Mouse (Mus musculus) bone marrow, adult 2 months (tissue): ENCODE data around the gene Acot1. TPM values are rescaled to one million over a fixed set of nuclear protein-coding genes. Genes with fewer than 3 reads are reported as not detected.

Experiments used
- H3K27ac ChIP-seq: fragments of 200-500 bp; 2 replicates; pipeline ENCODE4 v1.5.1; 2012; ENCODE audit warnings: low read depth, mild to moderate bottlenecking, control low read depth, inconsistent platforms, low read length; ENCODE audit not compliant: control insufficient read depth, poor library complexity, insufficient read depth
- H3K4me1 ChIP-seq: fragments of 200-500 bp; 2 replicates; pipeline ENCODE4 v1.6.1; 2011; ENCODE audit warnings: low read length; ENCODE audit not compliant: control insufficient read depth, insufficient read depth
- H3K4me3 ChIP-seq: fragments of 200-500 bp; replicated peaks from 2 replicates; pipeline ENCODE3; 2011; ENCODE audit warnings: mild to moderate bottlenecking, low read depth, low read length, control low read depth; ENCODE audit not compliant: control insufficient read depth
- CTCF ChIP-seq: fragments of 200-500 bp; IDR thresholded peaks from 2 replicates; pipeline ENCODE4 v1.5.1; 2011; ENCODE audit warnings: low read length, control low read depth; ENCODE audit not compliant: control insufficient read depth, insufficient read depth
- POLR2A ChIP-seq: fragments of 200-500 bp; IDR thresholded peaks from 2 replicates; pipeline ENCODE4 v1.6.1; 2011; ENCODE audit warnings: low read depth, mild to moderate bottlenecking, control low read depth, low read length, borderline replicate concordance; ENCODE audit not compliant: control insufficient read depth
- WGBS: fragments of 180-500 bp; shearing (Covaris S2); methylation state at CpG from one replicate; pipeline ENCODE4 v1.1.7; 2018; 5-methylcytosine and 5-hydroxymethylcytosine counted together
- polyA plus RNA-seq: library from polyadenylated mRNA; stranded (reverse); fragments of >200 nt; gene quantifications from 2 replicates; pipeline ENCODE4 v1.2.4, GENCODE M21; 2011; ENCODE audit warnings: low replicate concordance; ENCODE audit not compliant: missing spikeins, insufficient read depth, insufficient read length

Gene Acot1
- polyA plus RNA-seq, 1 experiment, result 15.5 TPM

DNA sequence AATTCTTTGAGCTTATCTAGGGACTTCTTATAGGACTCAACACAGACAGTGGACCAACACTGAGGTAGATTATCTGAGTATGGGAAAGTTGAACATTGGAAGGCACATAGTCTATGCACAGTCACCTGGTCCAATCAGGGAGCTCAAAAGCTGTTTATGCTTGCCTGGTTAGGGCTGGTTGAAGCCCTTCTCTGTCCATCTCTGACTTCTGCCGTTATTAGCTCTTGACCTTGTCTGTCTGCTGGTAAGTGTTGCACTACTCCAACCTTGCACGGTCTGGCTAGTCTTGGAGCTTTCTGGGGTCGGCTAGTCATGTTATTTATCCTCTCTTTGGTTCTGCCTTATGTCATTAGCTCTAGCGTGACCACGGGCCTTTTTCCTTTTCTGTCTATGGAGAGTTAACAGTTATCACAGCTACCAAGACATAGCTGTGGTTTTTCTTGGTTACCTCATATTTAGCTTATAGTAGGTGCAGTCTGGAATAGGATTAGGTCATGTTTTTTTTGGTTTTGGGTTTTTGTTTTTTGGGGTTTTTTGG is 42.7 kb downstream of the Acot1 start, which contains the start of gene Acot3:
TSS of gene Acot3 (plus strand) at position 208 of the 538 bp plus-strand sequence.
- Histone ChIP-seq H3K4me1 (no peaks in the 10 kb centered on the region), H3K4me3 (no peak within 1 kb of the TSS), H3K27ac (no peak within 1 kb of the TSS)
- no peak for TF ChIP-seq CTCF
- TF ChIP-seq POLR2A, result no peak
- 37% methylated on average over 5 of the region's 5 CpGs for WGBS

DNA sequence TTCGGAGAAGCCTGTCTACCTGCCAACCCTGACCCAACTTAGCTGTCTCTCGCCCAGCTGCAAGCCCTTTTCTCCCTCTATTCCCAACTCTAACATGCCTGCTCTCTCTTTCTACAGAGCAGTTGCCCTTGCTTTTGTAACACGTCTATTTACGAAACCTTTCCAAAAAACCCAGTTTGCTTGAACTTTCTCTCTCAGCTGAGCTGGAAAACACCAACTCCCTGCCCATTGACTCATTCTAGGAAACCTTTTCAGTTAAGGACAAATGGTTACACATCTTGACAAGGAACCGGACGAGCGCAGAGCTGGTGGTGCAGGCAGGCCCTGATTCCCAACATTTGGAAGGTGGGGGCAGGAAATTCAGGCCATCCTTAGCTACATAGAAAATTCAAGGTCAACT is 43.3 kb downstream of the Acot1 start:
- H3K27ac ChIP-seq, result no peak overlapping the region
- TF ChIP-seq CTCF, result no peak
- TF ChIP-seq POLR2A, result no peak
- H3K4me3 ChIP-seq, result no peak overlapping the region
- 77% methylated on average over 7 of the region's 7 CpGs for WGBS
- H3K4me1 ChIP-seq, result no peaks in the 10 kb centered on the region

DNA sequence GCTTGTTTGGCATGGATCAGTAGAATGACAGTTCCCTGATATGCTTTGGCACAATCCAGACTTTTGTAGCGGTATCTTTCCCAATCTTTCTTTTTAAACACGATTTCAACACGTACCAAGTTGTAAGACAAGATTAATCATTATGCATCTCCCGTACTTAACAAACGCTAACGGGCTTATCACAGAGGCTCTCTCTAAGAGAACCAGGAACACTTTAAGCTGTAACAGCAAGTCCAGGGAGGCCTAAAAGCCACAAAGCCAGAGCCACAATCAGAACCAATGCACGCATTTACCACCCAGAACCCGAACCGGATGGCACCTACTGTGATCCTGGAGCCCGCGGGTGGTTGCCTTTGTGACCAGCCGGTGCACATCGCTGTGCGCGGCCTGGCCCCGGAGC is 43.9 kb downstream of the Acot1 start:
- TF ChIP-seq POLR2A (no peak), CTCF (no peak)
- Histone ChIP-seq H3K4me1 (no peaks in the 10 kb centered on the region), H3K27ac (no peak overlapping the region), H3K4me3 (no peak overlapping the region)
- 12% methylated on average over 16 of the region's 16 CpGs for WGBS

DNA sequence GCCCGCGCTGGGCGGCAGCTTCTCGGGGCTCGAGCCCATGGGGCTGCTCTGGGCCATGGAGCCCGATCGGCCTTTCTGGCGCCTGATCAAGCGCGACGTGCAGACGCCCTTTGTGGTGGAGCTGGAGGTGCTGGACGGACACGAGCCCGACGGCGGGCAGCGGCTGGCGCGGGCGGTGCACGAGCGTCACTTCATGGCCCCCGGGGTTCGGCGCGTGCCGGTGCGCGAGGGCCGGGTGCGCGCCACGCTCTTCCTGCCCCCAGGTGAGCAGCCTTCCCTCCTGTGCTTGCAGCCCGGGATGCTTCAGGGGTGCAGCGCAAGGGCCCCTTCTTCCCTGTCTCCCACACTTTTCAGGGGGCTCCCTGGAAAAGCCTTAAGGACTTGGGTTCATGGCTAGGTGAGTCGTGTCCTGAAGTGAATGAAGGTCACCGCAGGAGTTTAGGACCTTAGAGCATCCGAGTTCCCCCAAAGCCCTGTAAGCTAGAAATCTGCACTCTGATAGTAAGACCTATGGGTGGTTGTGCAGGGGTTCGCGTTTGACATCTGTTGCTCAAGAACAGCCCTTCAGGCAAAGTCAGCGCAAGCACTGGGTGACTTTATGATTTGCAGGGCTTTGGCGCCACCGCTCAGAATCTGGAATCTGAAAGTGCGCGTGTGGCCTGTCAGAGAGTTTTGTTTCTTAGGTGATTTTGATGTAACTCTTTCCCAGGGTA is 44.5 kb downstream of the Acot1 start:
- no peak for TF ChIP-seq CTCF
- no peak for TF ChIP-seq POLR2A
- H3K4me3 ChIP-seq, result no peak overlapping the region
- 2% methylated on average over 37 of the region's 46 CpGs for WGBS

DNA sequence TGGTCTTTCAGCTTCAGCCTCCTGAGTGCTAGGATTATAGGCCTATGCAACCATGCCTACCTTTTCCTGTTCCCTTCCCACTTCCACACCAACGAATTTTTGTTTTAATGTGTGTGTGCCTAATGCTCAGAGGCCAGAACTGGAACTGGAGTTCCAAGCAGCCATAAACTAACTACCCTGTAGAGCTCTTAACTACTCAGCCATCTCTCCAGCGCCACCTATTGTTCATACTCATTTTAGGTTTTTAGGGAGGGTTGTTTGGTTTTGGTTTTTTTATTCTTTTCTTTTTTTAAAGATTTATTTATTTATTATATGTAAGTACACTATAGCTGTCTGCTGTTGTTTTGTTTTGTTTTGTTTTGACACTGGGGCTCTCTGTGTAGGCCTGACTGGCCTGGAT is 51.7 kb downstream of the Acot1 start:
- H3K27ac ChIP-seq, result no peak overlapping the region
- H3K4me3 ChIP-seq, result no peak overlapping the region
- H3K4me1 ChIP-seq, result no peaks in the 10 kb centered on the region
- WGBS, result 1% methylated on average over 2 of the region's 2 CpGs
- TF ChIP-seq POLR2A, result no peak
- TF ChIP-seq CTCF, result no peak

More for the DNA sequence above, 44.5 kb downstream of the Acot1 start:
- Histone ChIP-seq H3K27ac (no peak overlapping the region), H3K4me1 (no peaks in the 10 kb centered on the region)

DNA sequence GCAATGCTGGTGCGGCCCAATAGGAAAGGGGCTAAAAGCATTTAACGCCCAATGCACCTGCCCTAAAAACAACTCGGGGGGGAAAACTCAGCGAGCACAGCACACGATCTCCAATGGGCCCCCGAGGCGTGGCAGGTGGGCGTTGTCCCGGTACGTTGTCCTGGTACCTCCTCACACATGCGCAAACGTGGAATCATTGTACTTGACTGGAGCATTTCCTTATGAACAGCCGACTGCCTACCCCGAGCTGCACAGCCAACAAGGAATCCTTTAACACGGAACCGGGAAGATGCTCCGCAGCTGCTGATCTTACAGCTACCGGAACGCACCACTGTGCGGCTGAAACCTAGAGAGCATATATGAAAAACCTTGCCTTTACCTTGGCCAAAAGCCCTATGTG is 53.0 kb downstream of the Acot1 start:
- Histone ChIP-seq H3K4me1 (no peaks in the 10 kb centered on the region), H3K27ac (no peak overlapping the region), H3K4me3 (no peak overlapping the region)
- WGBS, result 88% methylated on average over 20 of the region's 20 CpGs
- no peak for TF ChIP-seq CTCF
- TF ChIP-seq POLR2A, result no peak

DNA sequence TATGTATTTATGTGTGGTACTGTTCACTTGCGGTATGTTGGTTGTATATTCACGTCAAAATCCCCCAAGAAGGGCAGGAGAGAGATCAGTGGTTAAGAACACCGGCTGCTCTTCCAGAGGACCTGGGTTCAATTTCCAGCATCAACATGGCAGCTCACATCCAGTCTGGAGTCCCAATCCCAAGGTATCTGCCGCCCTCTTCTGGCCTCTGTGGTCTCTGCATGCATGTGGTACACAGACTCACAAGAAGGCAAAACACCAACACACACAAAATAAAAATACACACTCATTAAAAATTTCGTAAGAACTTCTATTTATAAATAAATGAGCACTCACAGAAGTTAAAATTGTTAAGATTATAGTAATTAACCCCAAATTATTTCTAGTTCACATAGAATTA is 53.9 kb downstream of the Acot1 start:
- Histone ChIP-seq H3K4me3 (no peak overlapping the region), H3K27ac (no peak overlapping the region), H3K4me1 (no peaks in the 10 kb centered on the region)
- no peak for TF ChIP-seq POLR2A
- peak; percentile 57; the same call in 1 of the 2 replicates for TF ChIP-seq CTCF
- 68% methylated on average over 5 of the region's 5 CpGs for WGBS

DNA sequence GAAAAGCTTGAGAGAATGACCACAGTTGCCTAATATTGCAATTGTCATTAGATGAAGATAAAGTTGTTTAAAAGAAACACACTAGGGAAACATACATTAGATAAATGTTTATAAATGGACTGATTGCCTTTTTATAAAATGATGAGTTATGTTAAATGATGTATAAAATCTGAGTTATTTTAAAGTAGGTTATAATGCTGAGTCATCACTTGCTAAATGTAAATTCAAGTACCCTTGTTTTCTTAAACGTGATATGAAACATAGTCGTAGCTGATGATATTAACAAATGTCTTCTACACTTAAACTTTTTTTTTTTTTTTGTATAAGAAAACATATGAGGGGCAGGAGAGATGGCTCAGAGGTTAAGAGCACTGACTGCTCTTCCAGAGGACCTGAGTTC is 54.5 kb downstream of the Acot1 start:
- H3K27ac ChIP-seq, result no peak overlapping the region
- H3K4me3 ChIP-seq, result no peak overlapping the region
- 73% methylated on average over 2 of the region's 2 CpGs for WGBS
- TF ChIP-seq POLR2A (no peak), CTCF (no peak)
- H3K4me1 ChIP-seq, result no peaks in the 10 kb centered on the region
